Mouse (Mus musculus) spleen, postnatal 36 days (tissue): ENCODE data around the gene Wipi2.
A peak's percentile ranks its signal among the peaks of the same experiment; 100 is the strongest.

Experiments
- DNase-seq, 2 experiments: peaks; one replicate each; pipeline ENCODE4 v3.0.0; 2022; ENCODE audit warnings: low spot score in 2 of 2, mixed read lengths in 1 of 2

Gene Wipi2

DNA sequence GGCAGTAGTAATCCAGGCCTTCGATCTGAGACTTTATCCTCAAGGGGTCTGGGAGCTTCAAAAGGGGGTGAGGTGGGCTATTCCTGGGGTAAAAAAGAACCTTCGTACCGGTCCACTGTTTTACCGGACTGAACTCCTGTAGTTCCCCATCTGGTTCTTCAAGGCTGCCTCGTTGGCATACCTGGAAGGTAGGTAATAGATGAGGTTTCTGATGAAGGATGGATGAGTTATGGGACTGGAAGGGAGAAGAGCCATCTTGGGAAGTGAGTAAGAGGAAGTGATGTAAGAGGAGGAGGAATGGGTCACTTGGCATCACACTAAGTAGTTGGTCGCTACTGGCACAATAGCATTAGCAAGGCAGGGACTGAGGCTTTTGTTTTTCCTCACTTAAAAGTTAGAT lies 2.7 kb downstream of the Wipi2 start:
- DNase-seq: peak in 1 of 2 experiments; percentile 13

DNA sequence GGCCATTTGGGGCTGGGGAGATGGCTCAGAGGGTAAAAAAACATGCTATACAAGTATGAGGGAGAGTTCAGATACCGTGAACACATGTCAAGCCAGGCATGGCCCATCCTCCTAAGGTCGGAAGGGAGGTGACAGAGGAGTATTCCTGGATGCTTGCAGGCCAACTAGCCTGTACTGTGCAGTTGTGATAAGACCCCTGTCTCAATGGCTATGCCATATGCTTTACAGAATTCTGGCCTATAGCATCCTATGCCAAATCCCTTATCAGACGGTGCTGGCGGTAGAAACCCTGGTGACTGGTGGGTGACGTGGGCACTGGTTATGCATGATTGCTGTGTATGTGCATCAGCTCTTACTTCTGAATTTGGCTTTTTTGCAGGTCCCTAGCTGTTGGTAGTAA lies 10.3 kb downstream of the Wipi2 start:
- DNase-seq: peak; percentile 25 to 59

DNA sequence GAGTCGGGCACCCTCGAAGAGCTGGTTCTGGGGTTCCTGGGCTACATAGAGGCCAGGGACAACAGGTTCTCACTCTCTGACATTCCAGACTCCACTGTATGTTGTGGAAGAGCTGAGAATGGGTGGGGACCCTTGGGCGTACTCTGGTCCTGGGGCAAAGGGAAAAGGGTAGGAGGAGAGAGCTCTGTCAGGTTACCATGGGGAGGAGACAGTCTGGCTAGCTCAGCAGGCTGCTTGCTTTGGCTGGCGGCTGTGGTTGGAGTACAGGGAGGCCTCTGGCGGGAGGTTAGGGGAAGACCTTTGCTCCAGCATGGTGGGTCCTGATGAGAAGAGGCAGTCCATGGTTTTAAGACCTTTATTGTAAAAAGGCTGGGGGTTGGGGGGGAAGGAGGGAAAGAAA lies 12.6 kb downstream of the Wipi2 start:
- no peak for DNase-seq

DNA sequence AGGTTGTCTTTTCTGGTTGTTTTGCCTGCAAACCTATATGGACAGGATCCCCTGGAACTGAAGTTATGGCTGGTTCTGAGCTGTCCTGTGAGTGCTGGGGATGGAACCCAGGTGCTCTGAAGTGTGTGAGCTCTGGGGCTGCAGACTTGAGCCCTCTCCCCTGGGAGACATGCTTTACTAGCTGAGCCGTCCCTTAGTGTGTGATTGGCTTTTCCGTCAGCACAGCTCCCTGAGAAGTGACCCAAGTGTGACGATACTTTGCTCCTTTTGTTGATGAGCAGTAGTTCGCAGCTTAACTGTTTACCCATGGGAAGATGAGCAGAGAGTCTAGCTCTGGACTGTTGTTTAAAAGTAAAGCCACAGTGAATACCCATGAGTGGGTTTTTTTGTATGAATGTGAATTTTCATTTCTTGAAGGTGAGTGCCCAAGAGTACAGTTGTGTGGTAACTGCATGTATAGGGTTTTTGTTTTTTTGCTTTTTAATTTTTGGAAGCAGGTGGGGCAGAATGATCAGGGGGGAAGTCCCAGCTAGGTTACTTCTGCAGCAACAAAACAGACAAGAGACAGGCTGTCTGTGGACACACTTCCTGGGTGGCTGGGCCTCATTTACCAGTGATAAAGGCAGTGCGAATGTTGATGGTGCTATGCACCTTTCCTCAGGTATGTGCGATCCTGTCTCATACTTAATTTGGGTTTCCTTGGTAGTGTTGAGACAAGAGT lies 14.0 kb downstream of the Wipi2 start:
- DNase-seq: peak; percentile 41 to 52

DNA sequence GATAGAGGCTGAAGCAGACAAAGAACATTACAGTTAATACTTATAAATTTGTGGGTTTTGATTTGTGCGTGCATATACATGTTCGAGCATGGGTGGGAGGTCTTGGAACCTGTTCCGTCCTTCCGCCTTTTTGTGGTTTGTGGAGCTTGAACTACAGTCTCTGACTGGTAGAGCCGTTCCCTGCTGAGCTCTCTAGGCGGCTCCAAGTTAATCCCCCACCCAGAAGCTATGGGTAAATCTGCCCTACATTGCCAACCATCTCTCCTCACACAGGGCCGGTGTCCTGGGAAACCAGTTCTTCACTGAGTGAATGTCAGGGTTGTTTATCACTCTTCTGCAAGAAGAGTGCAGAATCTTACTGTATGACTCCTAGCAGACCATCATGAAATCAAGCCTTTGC lies 20.7 kb downstream of the Wipi2 start:
- no peak for DNase-seq

DNA sequence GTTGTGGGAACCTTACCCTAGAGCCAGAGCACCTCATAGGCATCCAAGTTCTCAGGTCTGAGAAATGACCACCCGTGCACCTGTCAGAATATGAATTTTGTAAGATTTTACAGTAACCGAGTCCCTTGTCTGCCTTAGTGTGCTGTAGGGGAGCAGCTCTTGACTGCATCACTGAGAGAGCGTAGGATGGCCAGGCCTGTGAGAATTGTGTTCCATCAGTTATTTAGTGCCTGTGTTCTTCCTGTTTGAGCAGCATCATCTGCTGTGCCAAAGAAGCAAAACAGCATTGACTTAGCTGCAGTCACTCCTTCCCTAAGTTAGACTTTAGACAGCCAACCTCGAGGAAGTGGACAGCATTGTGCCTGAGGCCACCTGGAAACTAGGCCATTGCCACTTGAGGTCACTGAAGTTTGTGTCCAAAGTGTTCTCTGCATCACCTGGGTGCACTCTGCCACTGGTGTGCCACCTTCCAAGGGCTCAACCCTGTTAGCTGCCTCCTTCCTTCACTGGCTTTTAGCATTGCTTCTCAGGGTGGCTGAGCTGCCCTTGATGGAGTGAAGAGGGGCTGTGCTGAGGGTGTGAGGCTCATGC lies 22.1 kb downstream of the Wipi2 start:
- no peak for DNase-seq

DNA sequence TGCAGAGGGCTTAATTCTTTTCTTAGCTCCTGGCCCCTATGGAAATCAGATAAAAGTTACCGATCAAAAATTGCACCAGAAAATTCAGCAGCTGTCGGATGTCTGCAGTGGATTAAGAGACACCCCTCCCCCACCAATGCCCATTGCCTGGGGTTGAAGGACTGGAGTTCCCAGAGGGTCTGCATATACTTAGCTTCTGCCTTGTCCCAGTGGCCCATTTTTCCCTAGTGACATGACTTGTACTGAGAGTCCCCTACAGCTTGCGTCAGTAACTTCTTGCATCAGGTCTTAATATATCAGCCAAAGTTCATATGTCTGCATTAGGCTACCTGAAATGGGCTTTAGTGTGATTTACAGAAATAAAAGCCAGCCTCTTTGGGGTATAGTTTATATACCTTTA lies 22.9 kb downstream of the Wipi2 start:
- no peak for DNase-seq

DNA sequence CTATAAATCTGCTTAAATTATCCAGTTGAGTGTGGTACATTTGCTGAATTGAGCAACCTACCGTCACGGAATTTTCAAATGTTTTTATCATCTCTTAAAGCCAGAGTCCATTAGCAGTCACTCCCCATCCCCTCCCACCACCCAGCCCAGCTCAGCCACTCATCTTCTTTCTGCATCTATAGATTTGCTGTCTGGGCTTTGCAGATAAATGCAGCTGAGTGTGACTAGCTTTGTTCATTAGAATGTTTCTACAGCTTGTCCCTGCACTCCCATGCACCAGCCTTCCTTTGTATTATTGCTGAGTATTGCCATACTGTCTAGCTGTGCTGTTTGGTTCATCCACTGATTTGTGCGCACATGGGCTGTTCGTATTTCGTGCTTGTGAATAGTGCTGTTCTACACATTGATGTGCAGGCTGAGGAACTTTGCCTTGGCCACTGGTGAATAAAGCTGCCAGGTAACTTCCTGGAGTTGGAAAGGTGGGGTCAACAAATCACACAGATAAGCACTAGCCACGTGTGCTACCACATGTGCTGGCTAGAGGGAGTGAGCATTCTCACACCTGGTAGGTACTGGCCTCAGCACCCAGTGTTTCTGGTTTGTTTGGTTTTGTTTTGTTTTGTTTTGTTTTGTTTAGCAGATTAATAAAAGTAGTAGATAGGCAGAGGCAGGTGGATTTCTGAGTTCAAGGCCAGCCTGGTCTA lies 23.4 kb downstream of the Wipi2 start:
- DNase-seq: peak; percentile 38 to 66

DNA sequence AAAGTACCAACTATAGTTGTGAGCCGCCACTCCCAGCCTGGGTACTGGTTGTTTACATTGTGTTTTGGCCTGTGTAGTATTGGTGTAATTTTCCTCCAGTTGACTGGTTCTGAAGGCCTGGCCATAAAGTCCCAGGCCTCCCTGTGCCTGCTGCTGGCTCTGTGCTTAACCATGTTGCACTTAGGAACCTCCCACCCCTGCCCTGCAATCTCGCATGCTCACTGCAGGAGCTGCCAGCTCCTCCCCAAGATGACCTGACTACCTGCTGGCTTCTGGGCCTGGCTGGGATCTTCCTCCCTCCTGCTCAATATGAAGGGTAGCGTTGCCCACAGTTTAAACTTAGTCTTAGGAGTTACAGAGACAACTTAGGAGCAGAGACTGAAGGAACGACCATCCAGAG lies 24.8 kb downstream of the Wipi2 start:
- DNase-seq: no peak

DNA sequence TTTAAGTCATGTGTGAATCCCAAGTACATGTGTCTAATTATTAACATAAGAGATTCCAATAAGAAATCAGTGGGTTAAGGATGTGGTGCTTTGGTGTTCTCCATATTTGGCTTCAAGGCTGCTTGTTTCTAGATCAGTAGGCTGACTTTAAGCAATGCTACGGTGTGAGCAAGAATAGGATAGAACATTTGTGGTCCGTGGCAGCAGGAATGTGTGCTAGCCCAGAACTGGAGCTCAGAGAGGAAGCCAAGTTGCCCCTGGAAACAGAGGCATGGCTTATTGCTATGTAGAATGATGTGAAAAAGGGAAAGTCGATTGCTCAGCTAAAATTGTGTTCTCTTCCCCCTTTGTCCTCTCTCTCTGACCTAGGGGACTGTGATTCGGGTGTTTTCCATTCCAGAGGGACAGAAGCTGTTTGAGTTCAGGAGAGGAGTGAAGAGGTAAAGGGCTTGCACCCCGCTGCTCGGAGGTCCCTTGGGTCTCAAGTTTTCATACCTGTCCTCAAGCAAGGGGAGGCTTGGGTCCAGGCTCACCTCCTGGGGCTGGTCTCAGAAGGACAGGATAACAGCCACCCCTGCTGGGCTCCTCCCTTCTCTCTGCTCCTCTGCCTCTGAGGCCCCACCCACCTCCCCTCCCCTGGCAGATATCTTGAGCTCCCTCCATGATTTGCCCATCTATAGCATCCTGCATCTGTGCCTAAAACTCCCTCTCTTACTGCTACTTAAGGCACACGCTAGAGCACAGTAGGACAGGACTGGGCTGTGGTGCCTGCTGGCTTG lies 33.3 kb downstream of the Wipi2 start:
- DNase-seq: no peak

DNA sequence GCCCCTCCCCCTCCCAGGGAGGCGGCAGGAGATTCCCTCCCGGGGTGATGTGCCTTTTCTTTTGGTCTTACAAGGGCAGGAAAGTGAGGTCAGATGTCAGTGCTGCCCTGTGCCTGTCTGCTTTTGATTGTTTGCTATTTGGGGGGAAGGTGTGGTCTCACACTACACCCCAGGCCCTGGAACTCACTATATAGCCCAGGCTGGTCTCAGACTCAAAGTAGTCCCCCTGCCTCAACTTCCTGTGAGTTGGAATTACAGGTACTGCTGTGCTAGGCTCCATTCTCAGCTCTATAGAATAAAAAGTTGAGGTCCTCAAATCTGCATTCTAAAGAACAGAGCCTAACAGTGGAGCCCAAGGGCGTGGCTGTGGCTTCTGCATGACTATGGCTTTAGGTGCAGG lies 40.4 kb downstream of the Wipi2 start:
- no peak for DNase-seq

DNA sequence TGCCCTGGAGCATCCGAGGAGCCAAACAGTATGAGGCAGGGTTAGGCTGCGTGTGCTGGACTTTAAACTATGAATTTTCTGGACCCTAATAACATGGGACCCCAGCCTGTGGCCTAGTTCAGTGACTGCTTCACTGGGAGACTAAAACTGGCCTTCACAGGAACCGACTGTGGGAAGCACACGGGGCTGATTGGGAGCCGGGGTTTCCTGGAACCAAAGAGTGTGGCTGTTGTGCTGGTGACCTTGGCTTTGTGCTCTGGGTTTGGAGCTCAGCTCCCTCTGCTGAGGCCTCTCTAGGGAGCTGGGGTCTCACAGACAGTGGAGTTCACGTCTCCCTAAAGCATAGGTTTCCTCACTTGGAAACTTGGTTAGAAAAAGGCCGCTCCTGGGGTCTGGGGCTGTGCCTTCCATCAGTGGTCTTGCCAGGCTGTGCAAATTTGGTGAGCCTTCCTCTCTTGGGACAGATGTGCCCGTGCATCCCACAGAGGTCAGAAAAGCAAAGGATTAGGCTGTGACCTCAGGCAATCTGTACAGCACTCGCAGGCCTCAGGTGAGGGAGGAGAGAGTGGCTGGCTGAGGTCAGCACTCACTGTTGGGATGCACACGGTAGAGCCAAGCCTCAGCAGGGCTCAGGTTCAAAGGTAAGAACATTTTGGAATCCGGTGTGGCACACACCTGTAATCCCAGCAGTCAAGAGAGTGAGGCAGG lies 41.2 kb downstream of the Wipi2 start:
- DNase-seq: no peak

DNA sequence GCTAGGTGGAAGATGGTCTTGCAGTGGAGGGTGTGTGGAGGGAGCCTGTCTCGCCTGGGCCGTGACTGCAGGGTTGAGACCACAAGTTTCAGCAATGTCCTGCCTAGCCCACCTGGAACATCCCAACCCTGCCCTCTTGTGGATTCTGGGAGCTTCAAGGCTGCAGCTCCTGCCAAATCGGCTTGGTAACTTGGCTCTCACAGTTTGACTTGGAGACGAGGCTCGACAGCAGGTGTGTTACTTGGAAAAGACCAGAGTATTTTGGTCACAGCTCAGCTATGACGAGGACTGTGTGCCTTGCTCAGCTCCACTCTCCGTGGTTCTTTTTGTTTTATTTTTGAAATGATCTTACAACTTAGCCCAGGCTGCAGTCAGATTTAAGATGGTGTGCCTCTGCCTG lies 42.2 kb downstream of the Wipi2 start:
- no peak for DNase-seq

DNA sequence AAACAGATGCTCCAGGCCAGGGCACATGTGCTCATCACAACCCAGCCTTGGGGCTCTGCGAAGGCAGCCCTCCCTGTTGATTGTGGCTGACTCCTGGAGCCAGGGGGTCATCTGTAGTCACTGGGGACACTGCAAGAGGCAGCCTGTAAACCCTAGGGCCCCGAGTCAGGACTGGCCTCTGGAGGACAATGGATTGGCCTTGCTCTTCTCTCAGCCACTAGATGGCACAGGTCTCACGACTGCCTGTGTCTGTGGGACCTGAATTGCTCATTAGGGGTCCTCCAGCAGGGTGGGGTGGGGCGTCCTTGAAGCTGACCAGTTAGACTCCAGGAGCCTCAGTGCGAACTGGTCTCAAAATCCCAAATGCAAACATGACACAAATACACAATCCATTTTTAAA lies 45.6 kb downstream of the Wipi2 start:
- DNase-seq: no peak

DNA sequence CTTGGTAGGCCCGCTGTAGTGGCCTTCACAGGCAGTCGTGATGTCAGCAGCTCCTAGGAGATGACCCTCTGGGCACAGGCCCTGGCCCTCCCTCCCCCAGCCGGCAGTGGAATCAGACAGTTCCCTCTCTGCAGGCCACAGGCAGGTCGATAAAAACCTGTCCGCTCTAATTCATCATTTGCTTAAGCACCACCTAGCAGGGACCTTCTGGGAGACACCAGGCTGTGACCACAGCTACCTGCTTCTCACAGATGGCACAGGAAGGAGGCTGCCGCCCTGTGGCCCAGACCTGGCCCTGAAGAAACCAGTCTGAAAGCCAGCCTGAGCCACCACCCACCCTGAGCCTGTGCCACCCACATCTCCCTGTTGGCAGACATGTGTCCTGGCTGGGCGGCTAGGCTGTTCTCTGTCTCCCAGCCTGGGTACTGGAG lies 50.7 kb downstream of the Wipi2 start:
- no peak for DNase-seq

DNA sequence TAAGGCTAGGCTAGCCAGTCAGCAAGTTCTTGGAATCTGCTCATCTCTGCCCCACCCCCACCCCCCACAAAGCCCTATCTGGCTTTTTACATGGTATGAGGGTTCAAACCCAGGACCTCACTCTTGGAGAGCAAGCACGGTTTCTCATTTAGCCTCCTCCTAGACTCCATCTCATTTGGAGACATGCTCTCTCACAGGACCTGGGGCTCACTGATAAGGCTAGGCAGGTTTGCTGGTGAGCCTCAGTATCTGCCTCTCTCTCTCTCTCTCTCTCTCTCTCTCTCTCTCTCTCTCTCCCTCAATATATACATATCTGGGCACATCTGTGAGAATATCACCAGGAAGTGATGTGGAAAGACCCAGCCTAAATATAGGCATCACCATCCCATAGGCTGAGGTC lies 51.6 kb downstream of the Wipi2 start:
- DNase-seq: no peak

DNA sequence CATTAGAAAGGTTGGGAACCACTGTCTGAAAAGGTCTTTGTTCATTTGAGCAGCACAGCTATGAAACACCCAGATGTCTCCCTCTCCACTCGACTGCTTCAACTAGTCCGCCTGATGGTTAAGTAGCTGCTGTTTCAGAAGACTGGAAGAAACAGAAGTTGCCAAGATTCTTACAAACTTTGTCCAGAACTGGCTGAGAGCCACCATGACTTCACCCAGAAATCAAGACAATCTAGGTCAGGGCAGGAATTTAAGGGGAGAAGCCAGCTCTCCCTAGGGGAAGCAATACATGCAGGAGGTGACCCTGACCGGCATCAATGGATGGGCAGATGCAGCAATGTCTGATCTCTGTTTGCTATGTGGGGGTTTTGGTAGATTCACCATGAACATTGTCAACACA lies 54.4 kb downstream of the Wipi2 start:
- no peak for DNase-seq

DNA sequence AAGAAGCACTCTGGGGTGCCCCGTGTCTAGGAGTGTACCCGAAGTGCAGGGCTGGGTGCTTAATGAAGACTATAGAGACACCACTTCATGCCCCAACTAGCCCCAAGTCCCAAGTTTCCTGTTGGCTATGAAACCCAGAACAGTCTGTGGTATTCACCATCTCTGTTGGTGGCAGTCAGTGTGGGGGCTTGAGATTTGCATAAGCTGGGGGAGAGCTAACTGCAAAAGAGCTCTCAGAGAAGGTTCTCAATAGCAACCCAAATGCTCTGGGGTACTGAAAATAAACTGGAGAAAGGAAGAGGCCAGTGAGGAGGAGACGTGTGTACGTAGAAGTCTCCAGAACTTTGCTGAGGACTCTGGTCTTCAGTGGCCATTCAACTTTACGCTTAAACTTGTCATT lies 55.0 kb downstream of the Wipi2 start:
- no peak for DNase-seq

DNA sequence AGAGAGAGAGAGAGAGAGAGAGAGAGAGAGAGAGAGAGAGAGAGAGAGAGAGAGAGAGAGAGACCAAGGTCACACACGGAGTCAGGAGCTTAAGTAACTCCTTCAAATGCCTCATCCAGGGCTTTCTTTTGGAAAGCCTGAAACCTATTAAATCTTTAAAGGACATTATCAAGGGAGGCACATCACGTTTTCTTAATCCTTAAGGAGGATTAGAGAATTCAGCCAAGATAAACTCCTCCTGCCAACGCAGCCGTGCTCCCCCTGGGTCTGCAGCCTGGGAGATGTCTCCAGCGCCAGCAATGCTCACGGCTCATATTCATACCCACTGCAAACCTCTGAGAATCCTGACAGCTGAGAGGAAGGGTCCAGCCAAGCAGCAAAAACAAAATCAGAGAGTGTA lies 61.4 kb downstream of the Wipi2 start:
- DNase-seq: no peak

DNA sequence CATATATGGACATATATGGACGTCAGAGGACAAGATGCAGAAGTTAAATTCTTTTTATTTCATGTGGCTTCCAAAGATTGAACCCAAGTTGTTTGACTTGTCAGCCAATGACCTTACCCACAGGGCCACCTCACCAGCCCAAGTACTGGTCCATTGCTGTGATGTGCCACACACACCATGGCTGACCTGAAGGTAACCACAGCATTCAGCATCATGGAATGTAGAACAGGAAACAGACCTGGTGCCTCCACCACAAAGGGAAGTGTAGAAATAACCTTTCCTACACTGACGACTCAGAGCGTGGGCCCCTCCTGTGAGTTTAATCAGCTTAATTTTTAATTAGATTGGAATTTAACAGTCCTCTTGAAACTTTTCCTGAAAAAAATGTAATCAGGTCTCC lies 62.8 kb downstream of the Wipi2 start:
- no peak for DNase-seq

DNA sequence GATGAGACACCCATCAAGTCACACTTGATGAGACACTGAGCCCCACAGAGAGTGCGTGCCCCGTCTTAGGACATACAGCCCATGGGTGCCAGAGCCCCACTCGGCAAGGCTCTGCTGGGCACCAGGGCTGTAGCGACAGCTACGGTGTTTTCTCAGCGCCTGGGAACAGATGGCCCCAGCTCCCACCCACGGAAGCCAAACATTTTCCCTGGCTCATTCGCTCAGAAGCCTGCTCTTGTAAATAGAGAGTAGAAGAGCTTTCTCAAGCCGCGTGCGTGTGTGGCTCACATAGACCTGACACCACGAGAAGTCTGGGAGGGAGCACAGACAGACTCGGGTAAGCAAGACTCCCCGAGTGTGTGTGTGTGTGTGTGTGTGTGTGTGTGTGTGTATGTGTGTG lies 64.8 kb downstream of the Wipi2 start, which contains the start of gene Slc29a4:
Gene Slc29a4, plus strand, starts transcription at position 265 of the 400 bp plus-strand sequence.
- no peak for DNase-seq
